Mouse (Mus musculus): ENCODE measurements around the gene Gsta1. TPM values are rescaled to one million over a fixed set of nuclear protein-coding genes. Genes with fewer than 3 reads are reported as not detected.
A peak's percentile ranks its signal among the peaks of the same experiment; 100 is the strongest.
"Not testable (repeated sequence)": the region's sequence is repeated elsewhere in the genome, so short reads cannot be mapped to it uniquely, and the experiment has no call there.

The Gsta1 gene
- total RNA-seq (2021), result not detected

DNA sequence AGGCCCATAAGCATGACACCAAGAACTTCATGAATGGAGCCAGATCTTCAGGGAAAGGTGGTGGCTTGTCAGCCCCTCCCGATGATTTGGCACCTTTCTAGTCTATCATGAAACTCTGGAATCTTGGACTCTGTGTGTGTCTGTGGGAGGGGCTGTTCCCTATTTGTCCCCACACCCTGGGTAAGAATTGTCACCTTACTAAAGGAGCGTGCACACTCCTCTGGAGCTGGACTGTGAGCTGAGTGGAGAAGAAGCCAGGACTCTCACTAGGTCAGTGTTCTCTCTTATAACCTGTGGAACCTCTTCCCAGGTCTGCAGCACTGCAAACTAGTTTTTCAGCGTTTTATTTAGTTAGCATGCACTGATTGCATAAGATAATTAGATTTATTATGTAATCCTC is at the start of gene Gsta1:
TSS of gene Gsta1 (plus strand) at position 196 of the 400 bp plus-strand sequence.
- DNase-seq (ENCODE audit: extremely low spot score in 1 of 2, low spot score in 2 of 2); intact Hi-C loops (cut with DNase I): not testable (repeated sequence)

GRCm38 (mm10) chr9:78182474-78182873 is 48.0 kb upstream of the Gsta1 start, which contains the start of gene Gsta4:
Gene Gsta4 (plus strand): TSS chr9:78182774.
- intact Hi-C loops (cut with DNase I); DNase-seq (ENCODE audit: extremely low spot score in 1 of 2, low spot score in 2 of 2): not testable (repeated sequence)

DNA sequence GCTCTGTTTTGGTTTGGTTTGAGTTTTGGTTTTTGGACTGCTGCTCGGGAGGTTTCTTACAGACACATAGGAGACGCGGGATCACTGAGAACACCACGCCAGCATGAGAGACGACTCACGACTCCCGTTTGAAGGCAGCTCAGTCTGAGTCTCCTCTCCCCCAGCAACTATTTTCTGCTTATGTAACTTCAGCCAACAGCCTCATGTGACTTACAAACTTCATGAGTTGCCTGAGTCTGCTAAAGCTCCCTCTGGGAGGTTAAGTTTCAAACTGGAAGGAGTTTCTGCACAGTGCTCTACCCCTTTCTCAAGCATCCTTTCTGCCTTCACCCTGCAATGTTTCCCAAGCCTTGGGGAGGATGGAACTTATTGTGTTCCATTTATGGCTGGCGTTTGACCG is 44.8 kb upstream of the Gsta1 start:
- intact Hi-C loops (cut with DNase I), result no loop called here
- DNase-seq (ENCODE audit: extremely low spot score in 1 of 2, low spot score in 2 of 2), result no peak

GRCm38 (mm10) chr9:78188910-78189309 is 41.5 kb upstream of the Gsta1 start:
- intact Hi-C loops (cut with DNase I), result no loop called here
- DNase-seq (ENCODE audit: extremely low spot score in 1 of 2, low spot score in 2 of 2), result no peak

- intact Hi-C loops (cut with DNase I), result no loop called here
- no peak for DNase-seq (ENCODE audit: extremely low spot score in 1 of 2, low spot score in 2 of 2)
Observed at GRCm38 (mm10) chr9:78190651-78191634, 39.5 kb upstream of the Gsta1 start.

GRCm38 (mm10) chr9:78191736-78192135 is 38.7 kb upstream of the Gsta1 start:
- intact Hi-C loops (cut with DNase I), result no loop called here

DNA sequence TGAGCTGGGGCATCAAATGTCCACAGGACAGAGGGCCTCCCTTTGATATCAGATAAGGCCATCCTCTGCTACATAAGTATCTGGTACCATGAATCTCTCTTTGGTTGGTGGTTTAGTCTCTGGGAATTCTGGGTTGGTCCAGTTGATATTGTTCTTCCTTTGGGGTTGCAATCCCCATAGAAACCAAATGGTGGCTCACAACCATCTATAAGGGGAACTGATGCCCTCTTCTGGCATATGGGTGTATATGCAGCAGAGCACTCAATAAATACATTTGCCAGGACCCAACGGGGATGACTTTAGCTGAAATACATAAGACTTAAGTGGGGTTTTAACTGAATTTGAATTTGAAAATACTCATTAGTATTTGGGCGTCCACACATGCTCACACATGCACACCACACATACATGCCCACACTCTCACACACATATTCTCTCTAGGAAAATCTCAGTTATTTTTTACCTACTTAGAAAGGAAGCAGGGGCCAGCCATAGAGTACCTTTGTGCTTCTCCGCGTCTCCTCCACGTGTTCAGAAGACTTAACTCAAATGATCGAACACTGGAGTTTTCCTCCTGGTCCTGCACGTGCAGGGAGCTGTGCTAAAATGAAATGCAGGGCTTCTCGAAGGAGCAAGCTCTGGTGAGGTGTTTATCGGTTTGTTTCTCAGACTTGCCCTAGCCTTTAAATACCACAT is 36.4 kb upstream of the Gsta1 start:
- intact Hi-C loops (cut with DNase I), result no loop called here
- DNase-seq (ENCODE audit: extremely low spot score in 1 of 2, low spot score in 2 of 2), result peak in 1 of 2 experiments; percentile 48

More at GRCm38 (mm10) chr9:78191736-78192135, 38.7 kb upstream of the Gsta1 start:
- peak in 1 of 2 experiments; percentile 80 for DNase-seq (ENCODE audit: extremely low spot score in 1 of 2, low spot score in 2 of 2)

- peak in 1 of 2 experiments; percentile 34 for DNase-seq (ENCODE audit: extremely low spot score in 1 of 2, low spot score in 2 of 2)
- intact Hi-C loops (cut with DNase I), result no loop called here
Observed at GRCm38 (mm10) chr9:78195034-78195433, 35.4 kb upstream of the Gsta1 start.

GRCm38 (mm10) chr9:78197801-78198200 is 32.7 kb upstream of the Gsta1 start:
- intact Hi-C loops (cut with DNase I), result no loop called here
- DNase-seq (ENCODE audit: extremely low spot score in 1 of 2, low spot score in 2 of 2), result no peak

GRCm38 (mm10) chr9:78204194-78204593 is 26.3 kb upstream of the Gsta1 start:
- intact Hi-C loops (cut with DNase I), result no loop called here

GRCm38 (mm10) chr9:78208956-78209355 is 21.5 kb upstream of the Gsta1 start:
- intact Hi-C loops (cut with DNase I), result no loop called here
- DNase-seq (ENCODE audit: extremely low spot score in 1 of 2, low spot score in 2 of 2), result no peak

More at GRCm38 (mm10) chr9:78204194-78204593, 26.3 kb upstream of the Gsta1 start:
- DNase-seq (ENCODE audit: extremely low spot score in 1 of 2, low spot score in 2 of 2), result no peak

DNA sequence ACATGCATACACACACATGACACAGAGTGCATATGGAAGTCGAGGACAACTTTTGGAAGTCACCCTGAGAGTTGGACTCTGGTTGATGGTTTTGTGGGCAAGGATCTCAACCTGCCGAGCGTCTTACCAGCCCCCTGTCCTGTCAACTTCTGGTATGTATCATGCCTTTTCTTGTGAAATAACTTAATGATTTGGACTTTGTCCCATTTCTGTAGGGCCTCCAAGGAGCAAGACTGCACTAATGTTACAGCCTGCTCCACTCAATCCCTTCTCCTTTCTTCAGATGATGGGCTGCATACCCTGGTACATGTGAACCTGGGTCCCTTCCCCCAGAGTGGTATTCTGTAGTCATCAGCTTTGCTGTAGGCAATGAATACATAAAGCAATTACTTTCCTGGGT is 20.4 kb upstream of the Gsta1 start:
- DNase-seq (ENCODE audit: extremely low spot score in 1 of 2, low spot score in 2 of 2), result no peak

DNA sequence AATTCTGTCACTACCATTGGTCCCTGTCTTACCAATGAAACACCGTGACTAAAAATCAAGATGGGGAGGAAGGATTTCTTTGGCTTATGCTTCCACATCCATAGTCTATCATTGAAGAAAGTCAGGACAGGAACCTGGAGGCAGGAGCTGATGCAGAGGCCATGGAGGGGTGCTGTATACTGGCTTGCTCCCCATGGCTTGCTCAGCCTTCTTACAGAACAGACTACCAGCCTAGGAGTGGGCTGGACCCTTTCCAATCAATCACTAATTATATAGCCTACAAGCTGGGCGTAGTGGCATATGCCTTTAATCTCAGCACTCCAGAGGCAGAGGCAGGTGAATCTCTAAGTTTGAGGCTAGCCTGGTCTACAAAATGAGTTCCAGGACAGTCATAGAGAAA is 19.6 kb upstream of the Gsta1 start:
- no peak for DNase-seq (ENCODE audit: extremely low spot score in 1 of 2, low spot score in 2 of 2)

More for the DNA sequence above, 20.4 kb upstream of the Gsta1 start:
- intact Hi-C loops (cut with DNase I), result no loop called here

DNA sequence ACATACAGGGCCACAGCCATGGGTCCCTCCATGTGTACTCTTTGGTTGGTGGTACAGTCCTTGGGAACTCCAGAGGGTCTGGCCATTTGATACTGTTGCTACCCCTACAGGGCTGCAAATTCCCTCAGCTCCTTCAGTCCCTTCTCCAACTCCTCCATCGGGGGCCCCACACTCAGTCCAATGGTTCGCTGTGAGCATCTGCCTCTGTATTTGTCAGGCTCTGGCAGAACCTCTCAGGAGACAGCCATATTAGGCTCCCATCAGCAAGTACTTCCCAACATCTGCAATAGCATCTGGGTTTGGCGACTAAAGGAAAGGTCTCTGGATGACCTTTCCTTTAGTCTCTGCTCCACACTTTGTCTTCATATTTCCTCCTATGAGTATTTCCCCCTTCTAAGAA is 18.9 kb upstream of the Gsta1 start:
- no peak for DNase-seq (ENCODE audit: extremely low spot score in 1 of 2, low spot score in 2 of 2)
- intact Hi-C loops (cut with DNase I), result no loop called here

More for the DNA sequence above, 19.6 kb upstream of the Gsta1 start:
- intact Hi-C loops (cut with DNase I), result no loop called here

GRCm38 (mm10) chr9:78212341-78213049 is 18.0 kb upstream of the Gsta1 start:
- intact Hi-C loops (cut with DNase I), result no loop called here
- no peak for DNase-seq (ENCODE audit: extremely low spot score in 1 of 2, low spot score in 2 of 2)

GRCm38 (mm10) chr9:78217074-78217473 is 13.4 kb upstream of the Gsta1 start:
- intact Hi-C loops (cut with DNase I), result no loop called here
- no peak for DNase-seq (ENCODE audit: extremely low spot score in 1 of 2, low spot score in 2 of 2)

- intact Hi-C loops (cut with DNase I), result loop anchor here (5.0 kb wide), 1 partner anchor 135 kb away; the partner anchor contains the start of gene Gsta2
Observed at GRCm38 (mm10) chr9:78222616-78223015, 7.8 kb upstream of the Gsta1 start.

GRCm38 (mm10) chr9:78223221-78223902 is 7.1 kb upstream of the Gsta1 start:
- no peak for DNase-seq (ENCODE audit: extremely low spot score in 1 of 2, low spot score in 2 of 2)
- intact Hi-C loops (cut with DNase I), result loop anchor here (5.0 kb wide), 1 partner anchor 134 kb away; the partner anchor contains the start of gene Gsta2

More at GRCm38 (mm10) chr9:78222616-78223015, 7.8 kb upstream of the Gsta1 start:
- DNase-seq (ENCODE audit: extremely low spot score in 1 of 2, low spot score in 2 of 2), result no peak

Measured in left cerebral cortex, postnatal 10 days (tissue).